Mouse (Mus musculus) intestine, embryonic 16.5 days (tissue): ENCODE data around the gene Acss3. TPM values are rescaled to one million over a fixed set of nuclear protein-coding genes. Genes with fewer than 3 reads are reported as not detected.
A peak's percentile ranks its signal among the peaks of the same experiment; 100 is the strongest.

Experiments
- ATAC-seq: fragments of 200-750 bp; cut with Nextera tagmentation; 2 replicates; pipeline ENCODE4 v1.8.0; 2017; ENCODE audit warnings: moderate TSS enrichment, moderate library complexity
- H3K27ac ChIP-seq: fragments of 300-500 bp; sonication (generic); 2 replicates; pipeline ENCODE4 v1.5.1; 2014; ENCODE audit warnings: mild to moderate bottlenecking, low read length
- H3K27me3 ChIP-seq: fragments of 300-500 bp; sonication (generic); replicated peaks from 2 replicates; pipeline ENCODE4 v1.6.1; 2014; ENCODE audit warnings: low read length, control low read depth, mixed read lengths; ENCODE audit not compliant: control insufficient read depth, insufficient read depth
- H3K36me3 ChIP-seq: fragments of 300-500 bp; sonication (generic); 2 replicates; pipeline ENCODE4 v1.6.1; 2014; ENCODE audit warnings: low read length, control low read depth; ENCODE audit not compliant: control insufficient read depth, insufficient read depth
- H3K4me1 ChIP-seq: fragments of 300-500 bp; sonication (generic); 2 replicates; pipeline ENCODE4 v1.6.1; 2014; ENCODE audit warnings: low read length, control low read depth, mixed read lengths; ENCODE audit not compliant: control insufficient read depth, insufficient read depth
- H3K4me2 ChIP-seq: fragments of 300-500 bp; sonication (generic); 2 replicates; pipeline ENCODE4 v1.6.1; 2014; ENCODE audit warnings: low read depth, low read length, control low read depth
- H3K4me3 ChIP-seq: fragments of 300-500 bp; sonication (generic); 2 replicates; pipeline ENCODE4 v1.5.1; 2014; ENCODE audit warnings: mild to moderate bottlenecking, low read length
- H3K9ac ChIP-seq: fragments of 300-500 bp; sonication (generic); 2 replicates; pipeline ENCODE4 v1.6.1; 2014; ENCODE audit warnings: low read depth, low read length
- H3K9me3 ChIP-seq: fragments of 300-500 bp; sonication (generic); 2 replicates; pipeline ENCODE4 v1.6.1; 2016; ENCODE audit warnings: low read length, control low read depth; ENCODE audit not compliant: control insufficient read depth
- WGBS: fragments of 180-500 bp; shearing (Covaris S2); extraction: QIAGEN DNeasy Blood & Tissue Kit; methylation state at CpG from one replicate; pipeline ENCODE4 v1.1.7; 2014; 5-methylcytosine and 5-hydroxymethylcytosine counted together
- polyA plus RNA-seq: library from polyadenylated mRNA; unstranded; fragments of >200 nt; fragmentation: Nextera tagmentation; extraction: Ambion mirVana; gene quantifications from 2 replicates; pipeline ENCODE4 v1.2.1, GENCODE M21; 2015

The Acss3 gene
- polyA plus RNA-seq, result 0.71 and 1.1 TPM in 2 replicates

DNA sequence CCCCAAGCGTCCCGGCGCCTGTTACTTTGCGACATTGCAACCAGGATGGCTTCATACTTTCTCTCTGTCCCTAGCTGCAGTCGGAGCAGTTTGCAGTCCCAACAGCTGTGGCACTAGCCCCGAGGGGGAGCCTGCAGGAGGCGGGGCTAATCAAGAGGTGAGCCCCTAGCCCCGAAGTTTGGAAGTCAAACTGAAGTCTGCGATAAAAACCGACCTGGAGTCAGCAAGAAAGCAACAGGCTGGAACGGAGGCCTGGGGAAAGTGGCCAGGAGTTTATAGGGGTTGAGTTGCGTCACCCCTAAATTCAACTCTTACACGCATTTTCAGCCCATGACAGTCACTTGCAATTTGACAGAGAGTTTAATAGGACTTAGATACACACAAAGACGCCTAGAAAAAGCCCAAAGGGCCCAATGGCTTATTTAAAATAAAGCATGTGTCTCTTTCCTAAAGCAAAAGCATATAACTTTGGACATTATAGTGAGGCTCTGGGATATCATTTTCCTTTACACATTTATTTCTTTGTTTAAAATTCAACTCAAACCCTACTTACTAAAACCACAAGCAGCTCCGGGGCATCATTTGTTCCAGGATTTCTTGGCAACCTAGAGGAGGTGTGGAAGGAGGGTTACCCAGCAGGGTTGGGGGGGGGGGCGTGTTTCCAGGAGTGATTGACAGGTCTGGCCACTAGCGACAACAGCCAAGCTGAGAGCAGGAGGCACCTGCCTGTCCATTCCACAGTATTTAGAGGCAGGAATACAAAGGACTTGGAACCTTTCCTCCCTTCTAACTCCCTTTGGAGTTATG, at the start of gene Acss3:
Gene Acss3 (minus strand): TSS at position 140 of the 807 bp plus-strand sequence.
- Histone ChIP-seq H3K9ac (peak within 1 kb of the TSS; percentile 58), H3K9me3 (no peaks in the 10 kb centered on the region), H3K4me3 (peak within 1 kb of the TSS; percentile 48), H3K4me1 (peaks cover 3% of the 10 kb centered on the region; the same call in 1 of the 2 replicates), H3K27me3 (no peaks in the 10 kb centered on the region), H3K27ac (no peak within 1 kb of the TSS), H3K36me3 (no peaks in the 10 kb centered on the region), H3K4me2 (peak within 1 kb of the TSS; percentile 70)
- 4% methylated on average over 17 of the region's 17 CpGs for WGBS
- peak; percentile 94 for ATAC-seq

DNA sequence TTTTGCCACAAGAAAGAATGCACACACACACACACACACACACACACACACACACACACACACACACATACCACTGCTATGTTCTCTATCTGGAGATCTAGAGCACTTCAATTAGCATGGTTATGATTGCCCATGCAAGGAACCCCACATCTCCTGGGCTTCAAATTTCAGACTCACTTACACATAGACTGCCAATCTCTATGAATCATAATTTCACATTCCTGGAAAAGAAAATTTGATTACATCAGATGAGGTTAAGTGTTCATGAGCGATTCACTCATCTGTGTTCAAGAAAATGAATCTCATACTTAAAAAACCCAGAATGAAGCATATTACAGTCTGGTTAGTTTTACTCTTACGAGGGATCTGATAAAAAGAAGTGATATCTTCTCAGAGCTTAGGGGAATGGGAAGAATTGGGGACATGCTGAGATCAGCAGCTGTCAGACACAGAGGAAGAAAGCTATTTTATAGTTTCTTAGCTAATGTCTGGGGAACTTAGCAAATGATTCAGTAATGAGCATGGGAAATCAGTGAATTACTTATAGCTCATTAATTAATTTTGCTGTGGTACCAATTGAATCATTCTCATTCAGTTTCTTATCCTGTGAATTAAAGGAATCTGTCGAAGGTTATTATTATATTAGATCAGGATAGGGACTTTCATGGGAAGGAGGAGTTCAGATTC, 48.7 kb upstream of the Acss3 start:
- Histone ChIP-seq H3K4me1 (no peaks in the 10 kb centered on the region), H3K36me3 (no peaks in the 10 kb centered on the region), H3K9ac (no peak overlapping the region), H3K27ac (no peak overlapping the region), H3K4me2 (no peak overlapping the region), H3K9me3 (no peaks in the 10 kb centered on the region), H3K4me3 (no peak overlapping the region), H3K27me3 (no peaks in the 10 kb centered on the region)
- ATAC-seq, result no peak
- WGBS, result 73% methylated on average over 3 of the region's 3 CpGs

DNA sequence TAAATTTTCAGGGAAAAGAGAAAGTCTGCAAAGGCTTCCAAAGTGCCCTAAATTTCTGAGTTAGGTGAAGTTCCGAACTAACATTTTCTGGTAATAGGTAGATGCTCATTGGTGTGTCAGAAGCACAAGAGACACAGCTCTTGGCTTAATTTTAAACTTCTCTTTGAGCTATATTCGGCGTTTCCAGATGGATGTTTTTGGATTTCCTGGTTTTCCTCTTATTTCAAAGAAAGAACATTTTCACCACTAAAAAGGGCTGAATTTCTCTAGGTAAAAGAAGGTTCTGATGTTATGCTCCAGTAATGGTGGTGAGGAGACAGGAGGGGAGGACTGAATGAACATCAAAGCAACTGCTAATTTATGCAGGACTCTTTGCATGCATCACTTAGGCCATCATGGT, 43.0 kb upstream of the Acss3 start:
- no peak overlapping the region for H3K4me2 ChIP-seq
- no peaks in the 10 kb centered on the region for H3K36me3 ChIP-seq
- ATAC-seq, result no peak
- no peak overlapping the region for H3K9ac ChIP-seq
- no peaks in the 10 kb centered on the region for H3K4me1 ChIP-seq
- H3K27ac ChIP-seq, result no peak overlapping the region
- H3K9me3 ChIP-seq, result no peaks in the 10 kb centered on the region
- 89% methylated on average over 3 of the region's 3 CpGs for WGBS
- H3K4me3 ChIP-seq, result no peak overlapping the region
- no peaks in the 10 kb centered on the region for H3K27me3 ChIP-seq

DNA sequence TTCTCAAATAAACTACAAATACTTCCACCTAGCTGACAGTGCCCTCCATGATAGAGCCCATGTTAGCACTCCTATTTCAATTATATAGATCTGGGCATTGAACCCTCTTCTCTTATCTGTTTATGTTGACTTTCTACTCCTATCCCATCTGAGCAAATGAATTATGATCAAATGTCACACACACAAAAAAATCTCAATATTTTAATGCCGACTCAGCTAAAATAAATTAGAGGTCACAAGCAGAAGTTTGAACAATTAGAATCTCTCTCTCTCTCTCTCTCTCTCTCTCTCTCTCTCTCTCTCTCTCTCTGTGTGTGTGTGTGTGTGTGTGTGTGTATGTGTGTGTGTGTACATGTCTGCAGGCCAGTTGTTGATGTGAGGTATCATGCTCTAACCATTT, 25.3 kb upstream of the Acss3 start:
- no peak for ATAC-seq
- 91% methylated on average over 1 of the region's 1 CpGs for whole genome bisulfite sequencing
- H3K4me3 ChIP-seq, result no peak overlapping the region
- no peak overlapping the region for H3K9ac ChIP-seq
- H3K36me3 ChIP-seq, result no peaks in the 10 kb centered on the region
- no peaks in the 10 kb centered on the region for H3K4me1 ChIP-seq
- no peak overlapping the region for H3K27ac ChIP-seq
- H3K27me3 ChIP-seq, result no peaks in the 10 kb centered on the region
- H3K4me2 ChIP-seq, result no peak overlapping the region
- H3K9me3 ChIP-seq, result no peaks in the 10 kb centered on the region

DNA sequence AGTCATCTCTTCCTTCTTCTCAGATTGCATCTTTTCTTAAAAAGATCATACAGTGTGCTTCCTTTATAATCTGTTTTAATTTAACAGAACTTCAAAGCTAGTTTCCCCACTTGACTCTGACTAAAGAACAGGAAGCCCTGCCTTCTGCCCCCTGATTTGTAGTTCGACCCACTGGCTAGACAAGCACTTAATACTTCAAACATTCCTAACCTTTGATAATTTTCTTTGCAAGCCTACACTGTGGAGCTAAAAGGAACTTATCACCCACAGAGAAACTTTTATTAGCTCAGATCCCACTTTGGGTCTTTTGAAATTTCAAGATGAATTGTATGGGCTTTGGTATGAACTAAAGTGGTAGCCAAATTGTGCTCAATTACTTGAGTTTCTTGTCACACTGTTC, 20.5 kb upstream of the Acss3 start:
- H3K4me2 ChIP-seq, result no peak overlapping the region
- no peak overlapping the region for H3K27ac ChIP-seq
- H3K4me3 ChIP-seq, result no peak overlapping the region
- H3K9me3 ChIP-seq, result no peaks in the 10 kb centered on the region
- no peaks in the 10 kb centered on the region for H3K4me1 ChIP-seq
- no peak for ATAC-seq
- no peaks in the 10 kb centered on the region for H3K27me3 ChIP-seq
- H3K9ac ChIP-seq, result no peak overlapping the region
- no peaks in the 10 kb centered on the region for H3K36me3 ChIP-seq
- 34% methylated on average over 1 of the region's 1 CpGs for WGBS

DNA sequence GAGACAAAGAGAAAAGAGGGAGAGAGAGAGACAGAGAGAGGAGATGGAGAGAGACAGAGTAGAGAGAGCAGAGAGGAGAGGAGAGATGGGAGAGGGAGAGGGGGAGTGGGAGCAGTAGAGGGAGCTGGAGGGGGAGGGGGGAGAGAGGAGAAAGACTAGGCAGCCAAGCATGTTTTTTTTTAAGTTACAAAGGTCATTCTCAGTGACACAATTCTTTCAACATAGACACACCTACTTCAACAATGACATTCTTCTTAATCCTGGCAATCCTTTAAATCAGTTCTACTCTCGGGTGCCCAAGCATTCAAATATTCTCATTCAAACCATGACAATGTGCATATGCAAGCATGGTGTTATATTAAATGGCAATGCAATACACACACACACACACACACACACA, 19.4 kb upstream of the Acss3 start:
- Histone ChIP-seq H3K27me3 (no peaks in the 10 kb centered on the region), H3K27ac (no peak overlapping the region), H3K4me1 (no peaks in the 10 kb centered on the region), H3K4me3 (no peak overlapping the region), H3K9ac (no peak overlapping the region), H3K4me2 (no peak overlapping the region), H3K36me3 (no peaks in the 10 kb centered on the region), H3K9me3 (no peaks in the 10 kb centered on the region)
- 35% methylated on average over 1 of the region's 1 CpGs for WGBS
- ATAC-seq, result 0 out of 2 replicates have a peak, but pooled peaks have one; percentile 52

DNA sequence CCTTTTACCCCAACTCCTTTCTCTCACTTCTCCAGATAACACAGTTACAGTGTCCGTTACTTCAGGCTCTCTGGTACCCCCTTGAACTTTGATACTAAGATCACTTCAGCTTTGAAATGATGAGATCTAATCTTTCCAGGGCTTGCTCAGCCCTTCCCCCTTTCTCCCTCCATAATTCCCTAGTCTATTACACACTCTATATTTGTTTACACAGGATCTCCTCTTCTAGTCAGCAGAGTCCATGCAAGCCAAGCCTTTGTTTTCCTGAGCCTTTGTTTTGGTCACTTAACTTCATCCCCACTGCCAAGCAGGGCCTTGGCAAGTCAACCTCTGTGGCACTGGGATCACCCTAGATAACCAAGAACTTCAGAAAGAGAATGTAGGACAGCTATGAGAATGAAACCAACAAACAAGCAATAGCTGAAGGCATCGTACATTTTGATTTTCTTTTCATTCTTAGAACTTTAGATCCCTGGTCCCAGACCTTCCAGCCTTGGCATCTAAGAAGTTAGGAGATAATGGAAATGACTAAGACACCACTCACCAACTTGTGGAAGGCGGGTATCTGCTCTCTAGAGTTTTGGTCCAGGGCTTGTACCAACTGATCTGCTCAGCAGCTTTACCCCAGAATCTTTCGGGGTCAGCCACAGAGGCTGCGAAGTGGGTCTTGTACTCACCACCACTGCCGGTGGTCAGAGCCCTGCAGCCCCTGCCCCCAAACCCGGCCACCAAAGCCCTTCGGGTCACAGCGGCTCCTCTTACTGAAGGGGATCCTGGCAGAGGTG, 532 bp downstream of the Acss3 start:
- no peaks in the 10 kb centered on the region for H3K27me3 ChIP-seq
- H3K9me3 ChIP-seq, result no peaks in the 10 kb centered on the region
- no peaks in the 10 kb centered on the region for H3K36me3 ChIP-seq
- WGBS, result 13% methylated on average over 9 of the region's 9 CpGs
- peaks cover 3% of the 10 kb centered on the region; the same call in 1 of the 2 replicates for H3K4me1 ChIP-seq
- peak overlapping the region; percentile 58 for H3K9ac ChIP-seq
- H3K4me2 ChIP-seq, result peak overlapping the region; percentile 70
- H3K27ac ChIP-seq, result no peak overlapping the region
- H3K4me3 ChIP-seq, result peak overlapping the region; percentile 48
- ATAC-seq, result peak; percentile 41

DNA sequence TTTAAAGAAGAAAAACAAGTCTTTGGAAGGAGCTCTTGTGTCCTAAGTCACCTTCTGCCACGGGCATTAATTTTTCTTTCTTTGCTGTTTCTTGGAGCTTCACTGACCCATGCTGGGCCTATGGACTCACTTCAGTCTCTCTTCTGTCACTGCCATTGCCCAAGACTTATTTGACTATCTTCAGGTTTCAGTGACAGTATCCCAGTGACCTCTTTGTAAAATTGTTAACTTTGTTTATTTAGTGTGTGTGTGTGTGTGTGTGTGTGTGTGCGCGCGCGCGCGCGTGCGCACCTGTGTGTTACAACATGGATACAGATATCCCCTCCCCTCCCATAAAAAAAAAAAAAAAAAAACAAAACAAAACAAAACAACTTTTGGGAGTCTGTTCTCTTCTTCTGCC, 2.2 kb downstream of the Acss3 start:
- Histone ChIP-seq H3K9me3 (no peaks in the 10 kb centered on the region), H3K4me2 (no peak overlapping the region), H3K4me1 (peaks cover 3% of the 10 kb centered on the region; the same call in 1 of the 2 replicates), H3K27ac (no peak overlapping the region), H3K9ac (no peak overlapping the region), H3K4me3 (no peak overlapping the region), H3K27me3 (no peaks in the 10 kb centered on the region), H3K36me3 (no peaks in the 10 kb centered on the region)
- ATAC-seq, result no peak
- WGBS, result 96% methylated on average over 9 of the region's 9 CpGs

DNA sequence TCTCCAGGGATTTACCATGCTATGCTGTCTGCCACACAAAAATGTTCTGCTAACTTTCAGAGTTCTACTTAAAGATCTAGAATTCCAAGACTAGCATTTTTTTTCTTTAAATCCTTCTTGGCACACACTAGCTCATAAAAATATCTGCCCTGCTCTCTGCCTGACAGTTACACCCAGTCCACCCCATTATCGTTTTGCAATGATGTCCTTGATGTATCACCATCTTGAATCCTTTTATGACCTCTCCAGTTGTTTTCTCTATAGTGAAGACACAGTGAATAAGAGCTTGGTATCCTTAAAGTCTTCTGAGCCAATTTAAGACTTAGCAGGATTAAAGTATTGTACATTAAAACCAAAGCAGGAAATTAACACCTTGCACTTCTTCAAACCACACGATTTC, 4.3 kb downstream of the Acss3 start:
- Histone ChIP-seq H3K4me1 (peaks cover 3% of the 10 kb centered on the region; the same call in 1 of the 2 replicates), H3K4me2 (no peak overlapping the region), H3K27ac (no peak overlapping the region), H3K27me3 (no peaks in the 10 kb centered on the region), H3K36me3 (no peaks in the 10 kb centered on the region), H3K9ac (no peak overlapping the region), H3K9me3 (no peaks in the 10 kb centered on the region), H3K4me3 (no peak overlapping the region)
- no peak for ATAC-seq
- WGBS, result 72% methylated on average over 2 of the region's 2 CpGs
